Mouse (Mus musculus) adrenal gland, adult 8-10 months (tissue): Measurements from ENCODE around the gene Prkar2b. TPM values are rescaled to one million over a fixed set of nuclear protein-coding genes. Genes with fewer than 3 reads are reported as not detected.
A peak's percentile ranks its signal among the peaks of the same experiment; 100 is the strongest.

Experiments used
- DNase-seq: peaks from one replicate; pipeline ENCODE4 v3.0.0; 2022
- total RNA-seq, 4 experiments: library from RNA; stranded (reverse); gene quantifications; 2 replicates each; pipeline ENCODE4 v1.2.4; 2022

Gene Prkar2b
- total RNA-seq, 4 experiments from 2014 or later = 295 to 379 (median 319) TPM

- no peak for DNase-seq
Measured at GRCm38 (mm10) chr12:32008728-32009127, 52.4 kb downstream of the Prkar2b start.

DNA sequence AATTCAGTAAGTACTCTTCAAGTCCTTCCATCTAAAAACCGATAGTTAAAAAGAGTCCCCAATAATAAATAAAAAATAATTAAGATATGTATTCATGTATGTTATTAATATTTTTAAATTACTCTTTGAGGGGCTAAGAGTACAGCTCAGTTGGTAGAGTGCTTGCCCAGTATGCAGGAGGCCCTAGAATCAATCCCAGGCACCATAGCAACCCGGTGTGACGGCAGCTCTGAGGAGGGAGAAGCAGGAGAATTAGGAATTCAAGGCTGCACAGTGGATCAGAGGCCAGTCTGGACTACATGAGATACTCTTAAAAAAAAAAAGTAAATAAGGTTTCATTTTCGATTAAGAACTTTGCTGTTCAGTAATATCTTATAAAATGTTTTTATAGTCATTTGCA, 53.5 kb downstream of the Prkar2b start:
- DNase-seq = no peak

- no peak for DNase-seq
Measured at GRCm38 (mm10) chr12:32007040-32007439, 54.1 kb downstream of the Prkar2b start.

DNA sequence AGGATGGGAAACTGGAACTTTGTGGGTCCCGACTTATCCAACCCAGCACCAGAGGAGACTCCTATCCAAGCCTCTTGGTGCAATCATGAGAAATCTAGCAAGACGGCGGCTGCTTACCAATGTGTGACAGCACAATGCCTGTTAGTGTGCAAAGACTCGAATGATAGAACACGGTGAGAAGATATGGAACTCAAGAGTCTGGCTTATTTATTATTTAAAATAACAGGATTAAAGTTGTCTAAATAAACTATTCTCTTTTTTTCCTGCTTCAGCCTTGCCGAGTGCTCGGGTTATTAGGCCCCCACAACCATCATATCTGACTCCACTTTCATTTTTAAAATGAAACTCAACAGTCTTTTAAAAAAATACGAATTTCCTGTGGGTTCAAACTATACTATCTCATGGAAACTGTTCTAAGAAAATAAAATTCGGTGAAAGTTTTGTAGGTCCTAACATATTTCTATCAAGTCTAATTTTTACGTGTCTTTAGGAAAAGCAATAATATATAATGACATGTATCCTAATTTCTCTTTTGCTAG, 54.6 kb downstream of the Prkar2b start:
- no peak for DNase-seq

DNA sequence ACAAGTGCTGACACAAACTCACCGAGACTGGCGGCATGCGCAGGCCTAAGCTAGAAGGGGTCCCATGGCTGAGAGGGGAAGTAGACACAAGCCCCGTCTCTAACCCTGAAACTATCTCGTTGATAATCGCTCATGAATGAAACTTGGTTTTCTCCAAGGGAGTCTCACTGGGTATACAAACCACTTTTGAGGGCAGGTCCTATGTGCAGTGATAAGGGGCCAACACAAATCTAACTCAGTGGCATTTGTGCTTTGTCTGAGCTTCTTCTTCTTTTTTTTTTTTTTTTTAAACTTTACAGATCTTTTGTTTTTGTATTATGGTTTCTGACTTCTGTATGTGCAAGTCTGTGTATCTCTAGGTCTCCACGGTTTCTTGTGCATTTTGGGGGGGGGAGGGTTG, 60.6 kb downstream of the Prkar2b start:
- no peak for DNase-seq

- DNase-seq = no peak
Measured at GRCm38 (mm10) chr12:31998706-31999105, 62.4 kb downstream of the Prkar2b start.

DNA sequence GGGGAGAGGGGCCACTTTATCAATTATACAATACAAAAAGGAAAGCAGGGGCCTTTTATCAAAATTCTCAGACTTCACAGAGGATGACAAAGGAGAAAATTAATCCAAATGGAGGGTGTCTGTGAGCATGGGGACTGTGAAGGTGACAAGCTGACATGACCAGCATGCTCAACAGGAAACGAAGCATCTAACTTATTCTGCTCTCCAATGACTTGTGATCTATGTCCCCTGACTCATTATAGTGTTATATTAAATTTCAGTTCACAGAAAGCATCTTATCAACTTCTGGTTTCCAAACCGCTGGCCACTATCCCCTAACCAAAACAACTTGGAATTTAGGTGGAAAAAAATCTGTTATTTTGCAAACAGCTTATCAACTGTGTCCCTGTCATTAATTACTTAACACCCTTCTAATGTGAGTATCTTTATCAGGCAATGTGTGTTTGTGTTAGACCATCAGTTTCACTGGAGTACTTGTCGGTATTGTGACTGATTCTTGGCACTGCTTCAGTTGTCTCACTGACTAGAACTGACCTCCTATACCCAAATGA, 63.7 kb downstream of the Prkar2b start:
- no peak for DNase-seq

GRCm38 (mm10) chr12:31996877-31997276, 64.2 kb downstream of the Prkar2b start:
- no peak for DNase-seq

- DNase-seq = no peak
Measured at GRCm38 (mm10) chr12:31990575-31990974, 70.5 kb downstream of the Prkar2b start.

DNA sequence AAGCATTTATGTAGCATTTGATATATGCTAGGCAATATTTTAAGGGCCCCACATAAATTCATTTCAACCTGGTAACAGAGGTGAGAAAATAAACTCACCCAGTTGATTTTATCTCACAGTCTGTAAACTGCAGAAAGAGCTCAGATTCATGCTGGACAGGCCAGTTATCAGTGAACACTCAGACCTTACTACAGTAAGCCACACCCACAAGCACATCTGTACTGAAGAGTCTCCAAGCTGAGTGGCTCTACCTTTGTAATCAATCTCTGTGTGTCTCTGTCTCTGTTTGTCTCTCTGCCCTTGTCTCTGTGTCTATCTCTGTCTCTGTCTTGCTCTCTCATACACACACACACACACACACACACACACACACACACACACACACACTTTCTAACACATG, 71.4 kb downstream of the Prkar2b start:
- DNase-seq = no peak

- no peak for DNase-seq
Measured at GRCm38 (mm10) chr12:31986463-31986862, 74.6 kb downstream of the Prkar2b start.

DNA sequence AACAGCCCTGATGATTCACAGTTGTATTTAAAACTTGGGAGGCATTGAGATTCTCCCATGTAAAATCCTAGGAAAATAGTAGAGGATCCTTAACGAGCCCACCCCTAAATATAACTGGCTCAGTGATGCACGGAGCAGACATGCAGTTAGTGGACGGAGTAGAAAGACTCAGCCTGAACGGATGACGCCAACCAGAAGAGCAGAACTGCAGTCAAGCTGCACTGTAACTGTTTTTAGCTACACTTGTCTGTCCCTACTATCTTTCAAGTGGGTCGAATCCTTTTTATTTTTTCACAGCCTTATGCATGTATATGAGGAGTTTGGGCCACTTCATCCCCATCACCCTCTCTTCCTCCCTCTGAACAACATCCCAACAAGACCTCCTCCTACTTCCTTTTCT, 75.4 kb downstream of the Prkar2b start:
- no peak for DNase-seq

DNA sequence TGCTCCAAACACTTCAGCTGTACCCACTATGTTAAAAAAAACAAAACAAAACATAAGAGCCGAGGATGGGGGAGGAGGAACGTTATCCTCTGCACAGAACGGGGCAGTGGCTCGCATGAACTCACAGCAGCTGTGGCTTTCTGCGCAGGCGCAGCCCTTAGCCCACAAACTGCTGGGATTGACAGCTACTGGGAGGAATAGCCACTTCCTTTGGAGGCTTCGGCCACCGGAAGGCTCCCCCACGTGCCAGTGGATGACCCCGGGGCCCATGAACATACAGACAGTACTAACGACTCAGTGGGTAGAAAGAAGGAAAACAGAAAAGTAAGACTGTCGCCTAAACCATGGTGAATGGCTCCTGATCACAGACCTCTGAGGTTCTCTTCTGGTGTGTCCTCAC, 76.4 kb downstream of the Prkar2b start:
- DNase-seq = no peak

DNA sequence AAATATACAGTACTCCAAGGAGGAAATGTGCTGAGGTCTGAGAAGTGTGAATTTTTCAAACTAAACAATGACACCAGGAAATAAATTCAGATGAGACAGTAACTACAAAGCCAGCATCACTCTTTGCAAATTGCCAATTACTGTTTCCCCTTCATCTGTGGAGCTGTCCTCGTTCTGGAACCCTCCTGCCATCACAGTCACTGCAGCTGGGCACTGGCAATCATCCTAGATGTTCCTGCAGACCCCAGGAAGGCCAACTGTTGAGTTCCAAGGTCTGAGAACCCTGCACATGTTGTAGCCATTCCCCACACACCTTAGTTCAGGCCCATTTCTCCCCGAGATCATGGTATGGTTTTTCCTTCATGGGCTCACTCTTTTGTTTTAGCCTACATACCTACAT, 76.9 kb downstream of the Prkar2b start:
- no peak for DNase-seq

- no peak for DNase-seq
Measured at GRCm38 (mm10) chr12:31983769-31984168, 77.3 kb downstream of the Prkar2b start.

- no peak for DNase-seq
Measured at GRCm38 (mm10) chr12:31983238-31983637, 77.9 kb downstream of the Prkar2b start.

GRCm38 (mm10) chr12:31977613-31978195, 83.4 kb downstream of the Prkar2b start:
- DNase-seq = no peak

- DNase-seq = no peak
Measured at GRCm38 (mm10) chr12:31976544-31976943, 84.6 kb downstream of the Prkar2b start.

- peak; percentile 91 for DNase-seq
Measured at GRCm38 (mm10) chr12:31973473-31974172, 87.5 kb downstream of the Prkar2b start.

DNA sequence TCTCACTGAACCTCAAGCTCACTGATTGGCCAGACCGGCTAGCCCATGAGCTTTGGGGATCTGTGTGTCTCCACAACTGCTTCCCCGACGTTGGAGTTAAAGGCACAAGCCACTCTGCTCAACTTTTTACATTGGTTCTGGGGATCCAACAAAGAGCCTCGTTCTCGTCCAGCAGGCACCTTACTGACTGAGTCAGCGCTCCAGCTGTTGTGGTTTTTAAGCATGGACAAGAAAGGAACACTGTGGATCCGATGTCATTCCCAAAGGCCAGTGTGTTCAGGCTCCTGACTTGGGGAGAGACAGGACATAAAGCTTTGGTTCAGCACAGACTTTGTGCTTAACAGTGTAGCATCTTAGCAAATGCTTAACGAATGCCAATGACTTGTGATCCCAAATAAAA, 89.5 kb downstream of the Prkar2b start:
- no peak for DNase-seq

- DNase-seq = no peak
Measured at GRCm38 (mm10) chr12:31969111-31969510, 92.0 kb downstream of the Prkar2b start.

DNA sequence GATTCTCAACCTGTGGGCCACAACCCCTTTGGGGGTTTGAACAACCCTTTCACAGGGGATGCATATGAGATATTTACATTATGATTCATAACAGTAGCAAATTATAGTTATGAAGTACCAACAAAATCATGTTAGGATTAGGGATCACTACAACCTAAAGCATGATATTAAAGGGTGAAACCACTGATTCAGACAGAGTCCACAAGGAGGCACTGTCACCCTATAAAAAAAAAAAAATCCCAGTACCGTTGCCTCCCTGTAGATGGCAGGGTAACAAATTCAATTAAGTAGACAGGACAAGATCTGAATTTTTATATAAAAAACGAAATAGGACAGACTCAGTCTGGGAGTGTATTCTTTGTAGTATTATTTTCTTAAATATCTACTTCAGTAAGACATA, 93.6 kb downstream of the Prkar2b start:
- no peak for DNase-seq

GRCm38 (mm10) chr12:31966405-31966804, 94.7 kb downstream of the Prkar2b start:
- DNase-seq = no peak
